Mouse (Mus musculus) bone marrow, adult 2 months (tissue): ENCODE results near the gene Hp1bp3.

ENCODE experiments used
- CTCF ChIP-seq: fragments of 200-500 bp; IDR thresholded peaks from 2 replicates; pipeline ENCODE4 v1.5.1; 2011; ENCODE audit warnings: low read length, control low read depth; ENCODE audit not compliant: control insufficient read depth, insufficient read depth
- POLR2A ChIP-seq: fragments of 200-500 bp; IDR thresholded peaks from 2 replicates; pipeline ENCODE4 v1.6.1; 2011; ENCODE audit warnings: low read depth, mild to moderate bottlenecking, control low read depth, low read length, borderline replicate concordance; ENCODE audit not compliant: control insufficient read depth

DNA sequence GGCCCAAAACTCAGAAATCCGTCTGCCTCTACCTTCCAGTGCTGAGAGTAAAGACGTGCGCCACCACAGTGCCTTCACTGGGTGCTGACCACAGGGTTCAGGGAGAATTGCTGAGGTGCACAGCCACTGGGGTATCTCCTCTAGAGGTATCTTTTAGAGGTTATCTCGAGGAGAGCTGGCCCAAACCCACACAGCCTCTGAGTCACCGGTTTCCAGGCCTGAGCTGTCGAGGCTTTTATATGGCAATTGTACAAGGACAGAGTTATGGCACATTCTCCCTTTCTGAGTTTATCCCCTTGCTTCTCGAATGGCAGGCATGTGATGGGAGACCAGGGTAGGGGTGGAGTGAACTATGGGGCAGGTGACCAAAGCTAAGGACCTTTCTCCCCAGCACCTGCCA is 42.6 kb downstream of the Hp1bp3 start:
- TF ChIP-seq CTCF (no peak), POLR2A (no peak)
